Mouse (Mus musculus) left cerebral cortex, adult 8-10 months (tissue): Measurements from ENCODE around the gene Ptgir. TPM values are rescaled to one million over a fixed set of nuclear protein-coding genes. Genes with fewer than 3 reads are reported as not detected.

Experiments used
- DNase-seq, 2 experiments: peaks; one replicate each; pipeline ENCODE4 v3.0.0; 2022; ENCODE audit warnings: low spot score in 2 of 2
- total RNA-seq, 4 experiments: library from RNA; stranded (reverse); gene quantifications; 2 replicates each; pipeline ENCODE4 v1.2.4; 2022

Gene Ptgir
- total RNA-seq, 4 experiments from 2014 or later, result 0.11 to 0.16 (median 0.13) TPM; not detected in 1

GRCm38 (mm10) chr7:16916342-16917265 lies 10.3 kb downstream of the Ptgir start:
- peak in 1 of 2 experiments; percentile 20 for DNase-seq

- DNase-seq, result no peak
These were observed 11.2 kb downstream of the Ptgir start for GRCm38 (mm10) chr7:16917447-16917846.

- DNase-seq, result peak in 1 of 2 experiments; percentile 89
These were observed 11.7 kb downstream of the Ptgir start for GRCm38 (mm10) chr7:16918014-16918413.

- DNase-seq, result no peak
These were observed 12.4 kb downstream of the Ptgir start for GRCm38 (mm10) chr7:16918670-16919069.

GRCm38 (mm10) chr7:16919395-16920149 lies 13.3 kb downstream of the Ptgir start:
- no peak for DNase-seq

GRCm38 (mm10) chr7:16920150-16920579 lies 13.9 kb downstream of the Ptgir start:
- DNase-seq, result no peak

GRCm38 (mm10) chr7:16920818-16921791 lies 14.8 kb downstream of the Ptgir start:
- peak in 1 of 2 experiments; percentile 42 for DNase-seq

- peak in 1 of 2 experiments; percentile 25 for DNase-seq
These were observed 15.6 kb downstream of the Ptgir start for GRCm38 (mm10) chr7:16921881-16922335.

GRCm38 (mm10) chr7:16922360-16922973 lies 16.2 kb downstream of the Ptgir start:
- peak; percentile 34 to 62 for DNase-seq

GRCm38 (mm10) chr7:16923283-16924036 lies 17.2 kb downstream of the Ptgir start:
- peak; percentile 61 to 70 for DNase-seq

- DNase-seq, result peak; percentile 98 to 100
These were observed 17.9 kb downstream of the Ptgir start, which contains the start of gene Calm3 for GRCm38 (mm10) chr7:16924037-16924834. Gene Calm3 (minus strand): TSS chr7:16924114.

- no peak for DNase-seq
These were observed 22.1 kb downstream of the Ptgir start for GRCm38 (mm10) chr7:16928341-16928740.

GRCm38 (mm10) chr7:16930850-16931249 lies 24.6 kb downstream of the Ptgir start:
- DNase-seq, result no peak

GRCm38 (mm10) chr7:16931968-16932627 lies 25.8 kb downstream of the Ptgir start:
- DNase-seq, result no peak

GRCm38 (mm10) chr7:16932704-16933577 lies 26.7 kb downstream of the Ptgir start:
- no peak for DNase-seq

GRCm38 (mm10) chr7:16937312-16937711 lies 31.0 kb downstream of the Ptgir start:
- no peak for DNase-seq
